Mouse (Mus musculus): ENCODE data around the gene Prune2.

Gene Prune2

DNA sequence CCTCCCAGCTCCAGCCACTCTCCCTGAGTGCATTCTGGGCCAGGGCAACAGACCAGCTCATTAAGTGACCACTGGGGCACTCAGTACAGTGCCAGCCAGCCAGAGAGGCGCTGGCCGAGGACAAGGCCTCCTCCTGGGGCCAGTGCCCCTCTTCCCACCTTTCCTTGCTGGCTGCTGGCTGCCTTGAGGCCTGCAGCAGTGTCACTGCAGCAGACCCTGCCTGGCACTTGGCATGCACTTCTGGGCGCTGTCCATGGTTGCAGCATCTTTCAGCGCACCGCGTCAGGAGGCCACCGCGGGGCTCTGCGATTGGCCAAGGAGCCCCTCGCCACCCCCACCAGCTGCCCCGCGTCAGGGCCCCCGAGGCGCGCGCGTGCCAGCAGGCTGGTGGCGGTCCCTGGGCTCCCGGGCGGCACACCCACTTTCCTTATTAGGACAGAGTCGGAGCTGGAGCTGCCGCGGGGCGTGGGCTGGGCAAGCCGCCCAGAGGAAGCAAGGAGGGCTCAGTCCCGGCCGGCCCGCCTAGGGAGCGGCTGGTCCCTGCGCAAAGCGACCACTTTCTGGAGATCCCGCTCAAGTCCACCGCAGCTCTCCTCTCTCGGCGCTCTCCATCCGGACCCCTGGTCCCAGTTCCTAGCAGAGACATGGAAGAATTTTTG lies at the start of gene Prune2:
Prune2 (plus strand) TSS at position 506 of the 659 bp plus-strand sequence.
- DNase-seq (ENCODE audit: low spot score) = peak; percentile 53

DNA sequence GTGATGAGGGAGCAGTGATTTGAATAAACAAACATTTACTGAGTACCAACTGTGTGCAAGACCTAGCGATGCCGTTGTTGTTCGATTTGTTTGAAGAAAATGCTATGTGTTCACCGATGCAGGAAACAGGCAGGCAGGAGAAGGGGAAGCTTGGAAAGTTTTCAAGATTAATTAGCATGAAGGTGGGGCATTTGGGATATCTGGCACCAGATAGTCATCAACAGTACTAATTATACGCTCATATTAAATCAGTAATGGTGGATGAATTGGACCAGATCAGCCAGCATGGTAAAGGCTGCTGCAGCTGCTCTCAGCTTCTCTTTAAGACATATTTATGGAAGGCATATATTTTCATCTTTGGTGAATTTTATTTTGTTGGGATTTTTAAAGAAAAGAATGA lies 44.4 kb upstream of the Prune2 start:
- no peak for DNase-seq (ENCODE audit: low spot score)

DNA sequence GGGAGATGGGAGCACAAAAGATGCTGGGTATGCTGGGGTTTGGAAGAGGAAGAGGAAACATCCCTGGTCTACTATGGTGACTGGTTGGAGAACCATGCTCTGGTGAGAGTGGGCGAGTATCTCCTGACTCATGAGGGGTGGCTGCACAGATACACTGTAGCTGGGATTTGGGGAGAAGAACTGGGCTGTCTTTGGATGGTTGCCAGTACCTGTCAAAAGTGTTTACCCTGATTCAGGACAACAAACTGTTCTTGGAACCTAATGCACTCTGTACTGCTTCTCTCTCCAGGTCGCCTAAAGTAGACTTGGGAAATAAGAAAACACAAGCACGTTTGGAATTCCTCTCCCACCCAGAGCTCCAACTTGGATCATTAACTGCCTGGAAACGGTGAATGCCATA lies 31.4 kb upstream of the Prune2 start:
- no peak for DNase-seq (ENCODE audit: low spot score)

DNA sequence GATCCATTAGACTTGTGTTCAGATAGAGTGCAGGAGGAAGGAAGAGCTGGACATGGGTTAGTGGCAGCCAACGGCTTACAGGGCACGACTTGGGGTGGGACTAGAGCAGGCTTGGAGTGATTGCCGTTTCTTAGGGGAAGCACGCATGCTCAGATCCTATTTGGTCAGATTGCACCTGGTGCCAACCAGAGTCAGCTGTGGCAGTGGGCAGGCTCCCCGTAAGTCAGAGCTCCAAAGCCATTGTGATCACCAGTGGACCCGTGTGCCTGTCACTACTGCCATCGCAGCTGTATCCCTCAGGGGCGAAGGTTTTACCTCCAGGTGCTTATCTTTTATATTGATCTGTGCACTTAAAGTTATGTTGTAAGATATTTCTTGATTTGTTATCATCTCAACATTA lies 21.3 kb upstream of the Prune2 start:
- DNase-seq (ENCODE audit: low spot score) = no peak

DNA sequence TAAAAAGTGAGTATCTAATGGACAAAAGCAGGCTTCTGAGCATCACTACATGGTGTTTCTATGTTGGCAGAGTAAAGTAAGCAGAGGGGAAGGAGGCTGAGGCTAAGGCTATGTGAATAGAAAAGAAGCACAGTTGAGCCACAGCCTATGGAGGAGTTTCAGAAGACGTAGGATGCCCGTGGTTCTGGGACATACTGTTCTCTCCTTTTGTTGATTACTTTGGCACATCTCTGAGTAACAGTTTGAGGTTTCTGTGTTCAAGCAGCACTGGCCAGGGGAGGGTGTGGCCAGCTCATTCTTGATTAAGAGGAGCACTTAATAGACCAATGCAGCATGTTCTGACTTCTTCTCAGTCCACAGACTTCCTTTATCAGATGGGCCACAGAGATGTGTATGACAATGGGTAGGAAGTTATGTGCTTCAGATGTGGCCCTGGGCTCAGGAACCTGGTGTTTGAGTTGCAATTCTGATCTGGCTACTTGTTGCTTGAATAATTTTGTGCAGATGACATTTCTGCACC lies 7.1 kb upstream of the Prune2 start:
- DNase-seq (ENCODE audit: low spot score) = no peak

DNA sequence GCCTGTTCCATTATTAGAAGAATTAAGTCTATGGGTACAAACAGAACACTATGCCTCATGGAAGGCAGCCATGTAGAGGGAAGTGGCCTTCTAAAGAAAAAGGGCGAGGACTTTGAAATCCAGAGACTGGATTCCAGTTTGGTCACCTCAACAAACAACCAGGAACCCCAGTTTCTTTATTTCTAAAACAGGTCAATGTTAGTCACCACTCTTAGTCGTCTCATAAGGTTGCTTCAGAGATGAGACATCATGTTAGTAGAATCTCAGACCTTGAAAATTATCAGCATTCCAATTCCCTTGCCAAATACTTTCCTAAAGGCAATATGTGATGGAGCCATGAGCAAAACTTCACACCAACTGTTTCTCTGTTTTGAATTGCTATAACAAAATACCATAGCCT lies 6.6 kb upstream of the Prune2 start:
- no peak for DNase-seq (ENCODE audit: low spot score)

DNA sequence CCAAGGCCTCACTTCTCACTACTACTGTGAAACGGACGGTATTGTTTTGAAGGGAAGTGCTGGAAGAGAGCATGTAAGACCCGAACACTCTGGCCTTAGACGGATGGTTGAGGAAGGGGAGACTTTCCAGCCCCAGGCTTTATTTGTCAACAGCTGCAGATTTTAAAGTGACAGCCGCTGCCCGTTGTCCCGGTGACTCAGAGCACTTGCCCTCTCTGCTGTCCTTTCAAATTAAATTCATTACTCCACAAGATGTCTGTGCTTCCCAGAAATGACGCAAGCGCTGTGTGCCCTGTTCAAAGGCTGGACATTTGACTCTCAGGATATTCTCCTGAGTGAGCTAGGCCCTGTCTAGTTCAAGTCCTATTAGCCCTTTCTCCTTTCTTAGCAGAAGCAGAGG lies 5.9 kb upstream of the Prune2 start:
- no peak for DNase-seq (ENCODE audit: low spot score)

DNA sequence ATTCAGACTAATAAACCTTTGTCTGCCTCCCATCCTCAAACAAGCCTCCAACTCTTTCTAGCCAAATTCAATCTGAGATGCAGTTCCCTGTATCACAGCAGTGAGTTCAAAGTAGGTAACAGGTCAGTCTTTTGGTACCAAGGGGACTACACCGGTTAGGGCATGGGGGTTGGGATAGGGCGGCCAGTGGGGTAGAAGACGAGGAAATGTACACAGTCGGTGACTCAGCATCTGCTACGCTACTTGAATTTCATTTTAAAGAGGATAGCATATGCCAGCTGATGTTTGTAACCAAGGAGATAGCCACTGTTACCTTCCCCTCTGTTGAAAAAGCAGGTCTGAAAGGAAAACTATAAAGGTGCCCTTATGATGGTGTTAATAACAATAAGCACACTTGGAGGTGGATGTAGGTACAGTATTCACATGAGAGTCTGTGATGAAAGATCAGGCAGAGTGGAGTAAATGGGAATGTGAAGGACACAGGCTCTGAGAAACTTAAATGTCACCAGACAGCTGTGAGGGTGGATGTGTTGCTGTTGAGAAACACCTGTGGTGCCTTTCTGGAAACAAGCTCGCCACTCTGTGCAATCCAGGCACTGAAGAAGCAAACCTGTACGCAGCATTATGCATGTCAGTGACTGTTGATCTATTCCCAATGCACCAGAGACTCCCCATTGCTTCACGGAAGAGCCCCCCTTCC lies 5.1 kb upstream of the Prune2 start:
- DNase-seq (ENCODE audit: low spot score) = no peak

DNA sequence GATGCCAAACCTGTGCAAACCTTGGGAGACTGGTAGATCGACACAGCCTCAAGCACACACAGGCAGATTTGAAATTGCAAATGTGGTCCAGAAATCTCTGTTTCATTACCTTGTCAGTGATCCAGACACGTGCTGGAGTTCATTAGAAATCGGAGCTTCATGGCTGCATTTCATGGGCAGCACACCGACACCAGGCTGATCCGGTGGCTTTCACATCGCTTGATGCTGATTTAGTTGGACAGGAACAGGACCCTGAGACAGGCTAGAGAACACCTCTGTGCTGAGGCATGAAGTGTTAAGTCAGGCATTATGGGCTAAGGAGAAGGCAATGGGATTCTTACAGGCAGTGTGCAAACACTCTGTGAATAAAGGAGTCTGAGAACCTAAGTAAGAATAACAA lies 1.2 kb upstream of the Prune2 start:
- DNase-seq (ENCODE audit: low spot score) = no peak

DNA sequence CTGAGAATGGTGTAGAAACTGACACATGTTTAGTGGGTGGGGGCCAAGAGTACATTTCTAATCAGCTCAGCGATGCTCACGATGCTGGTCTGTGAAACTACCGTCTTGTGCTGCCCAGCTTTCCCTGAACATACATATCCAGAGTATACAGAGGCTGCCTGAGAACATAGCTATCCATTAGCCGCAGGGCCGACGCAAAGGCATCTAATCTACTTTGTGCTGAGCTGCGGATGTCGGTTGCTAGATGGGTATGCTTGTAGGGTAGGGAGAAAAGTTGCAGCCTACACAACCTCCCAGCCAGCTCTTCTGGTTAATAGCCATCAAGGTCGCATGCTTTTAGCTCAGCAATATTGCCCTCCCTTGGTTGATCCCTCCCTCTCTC lies 696 bp upstream of the Prune2 start:
- no peak for DNase-seq (ENCODE audit: low spot score)

DNA sequence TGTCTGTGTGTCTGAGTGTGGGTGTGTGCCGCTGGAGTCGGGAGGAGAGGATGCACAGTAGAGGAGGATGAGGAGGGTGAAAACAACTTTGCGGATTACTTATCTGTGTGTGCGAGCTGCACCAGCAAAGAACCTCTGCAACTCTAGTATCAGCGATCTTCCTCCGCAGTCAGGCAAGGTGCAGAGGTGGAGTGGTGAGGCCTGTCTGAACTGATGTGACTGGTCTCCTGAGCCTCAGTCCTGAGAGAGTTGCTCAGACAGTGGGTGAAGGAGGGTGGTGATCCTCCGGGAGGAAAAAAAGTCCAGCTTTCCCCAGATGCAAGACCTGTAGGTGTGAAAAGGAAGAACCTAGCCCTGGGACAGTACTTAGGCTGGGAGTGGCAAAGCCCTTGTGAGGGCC lies 401 bp downstream of the Prune2 start:
- DNase-seq (ENCODE audit: low spot score) = no peak

DNA sequence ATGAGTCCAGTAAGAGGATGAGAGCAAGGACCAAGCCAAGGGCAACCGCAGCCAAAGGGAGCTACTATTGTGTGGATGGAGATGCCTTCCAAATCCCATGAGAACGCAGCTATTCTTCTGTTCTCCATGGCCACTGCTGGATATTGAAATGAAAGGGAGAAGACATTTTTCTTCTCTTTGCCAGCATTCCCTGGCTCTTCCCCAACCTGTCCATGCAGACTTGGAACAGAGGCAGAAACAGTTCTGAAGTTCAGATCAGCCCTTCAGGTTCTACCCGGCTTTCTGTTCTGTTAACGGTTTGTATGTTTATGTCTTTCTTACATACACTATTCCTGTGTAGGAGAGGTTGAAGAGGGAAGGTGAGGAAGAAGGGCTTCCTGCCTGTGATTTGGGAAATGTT lies 3.1 kb downstream of the Prune2 start:
- no peak for DNase-seq (ENCODE audit: low spot score)

DNA sequence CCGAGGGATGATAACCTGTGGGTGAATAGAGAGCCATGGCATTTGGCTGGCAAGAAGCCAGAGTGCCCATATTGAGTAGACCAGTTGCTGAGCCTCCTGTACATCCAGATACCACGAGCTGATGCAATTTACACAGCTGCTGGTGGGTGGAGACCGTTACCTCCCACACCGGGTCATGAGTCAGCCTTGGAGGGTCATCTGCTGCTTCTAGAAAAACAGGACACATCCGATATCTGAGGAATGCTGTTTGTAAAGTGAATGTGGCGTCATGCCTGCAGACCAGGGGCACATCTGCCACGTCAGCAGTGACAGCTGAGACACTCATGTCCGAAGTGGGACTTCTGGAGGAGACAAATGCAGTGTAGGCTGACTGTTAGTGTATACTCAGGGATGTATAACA lies 3.6 kb downstream of the Prune2 start:
- DNase-seq (ENCODE audit: low spot score) = peak; percentile 13

DNA sequence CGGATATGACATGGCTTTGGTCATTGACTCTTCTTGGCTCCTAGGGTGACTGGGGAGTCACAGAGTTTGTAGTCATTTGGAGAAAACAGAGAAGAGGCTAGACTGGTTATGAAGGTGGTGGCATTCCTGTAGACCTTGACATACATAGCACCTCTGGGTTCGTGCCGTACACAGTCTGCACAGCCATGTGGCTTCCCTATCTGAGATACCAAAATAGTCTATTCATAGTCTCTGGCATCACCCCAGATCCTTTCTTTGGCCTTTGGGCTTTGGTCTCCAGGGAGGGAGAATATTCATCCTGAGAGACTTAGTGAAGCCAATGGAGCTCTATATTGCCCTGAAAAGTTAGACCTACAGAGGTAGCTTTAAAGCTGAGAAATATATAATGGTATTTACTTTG lies 5.1 kb downstream of the Prune2 start:
- DNase-seq (ENCODE audit: low spot score) = no peak

DNA sequence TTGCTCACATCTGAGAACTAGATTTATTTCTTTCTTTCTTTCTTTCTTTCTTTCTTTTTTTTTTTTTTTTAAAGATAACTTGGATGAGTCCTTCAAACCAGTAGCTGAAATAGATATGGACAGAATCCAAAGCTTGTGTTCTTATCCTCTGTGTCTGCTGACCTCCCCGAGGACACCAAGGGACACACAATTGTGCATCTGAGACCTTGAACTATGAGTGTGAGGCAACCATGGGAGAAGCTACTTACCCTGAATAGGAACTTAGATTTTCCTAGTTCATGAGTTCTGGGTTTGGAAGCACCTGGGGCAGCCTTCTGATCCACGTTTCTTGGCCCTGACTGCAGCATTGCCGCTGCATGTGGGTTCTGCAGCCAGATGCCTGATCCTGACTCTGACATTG lies 7.3 kb downstream of the Prune2 start:
- no peak for DNase-seq (ENCODE audit: low spot score)

DNA sequence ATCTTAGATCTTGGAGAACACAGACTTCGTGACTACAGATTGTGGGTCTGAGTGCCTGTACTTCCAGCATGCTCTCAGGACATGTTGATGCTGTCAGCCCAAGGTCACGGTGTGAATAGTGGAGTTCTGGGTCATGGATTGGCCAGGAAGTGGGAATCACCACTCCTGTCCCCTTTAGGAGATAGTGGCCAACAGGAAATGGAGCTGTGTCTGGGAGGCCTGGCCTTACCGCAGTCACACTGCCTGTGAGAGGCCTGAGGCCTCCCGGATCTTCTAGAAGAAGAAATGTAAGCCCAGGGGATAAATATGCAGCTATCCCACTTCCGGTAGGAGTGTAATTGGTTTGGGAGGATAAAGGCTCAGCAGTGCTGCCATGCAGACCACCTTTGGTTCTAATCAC lies 12.8 kb downstream of the Prune2 start:
- DNase-seq (ENCODE audit: low spot score) = no peak

DNA sequence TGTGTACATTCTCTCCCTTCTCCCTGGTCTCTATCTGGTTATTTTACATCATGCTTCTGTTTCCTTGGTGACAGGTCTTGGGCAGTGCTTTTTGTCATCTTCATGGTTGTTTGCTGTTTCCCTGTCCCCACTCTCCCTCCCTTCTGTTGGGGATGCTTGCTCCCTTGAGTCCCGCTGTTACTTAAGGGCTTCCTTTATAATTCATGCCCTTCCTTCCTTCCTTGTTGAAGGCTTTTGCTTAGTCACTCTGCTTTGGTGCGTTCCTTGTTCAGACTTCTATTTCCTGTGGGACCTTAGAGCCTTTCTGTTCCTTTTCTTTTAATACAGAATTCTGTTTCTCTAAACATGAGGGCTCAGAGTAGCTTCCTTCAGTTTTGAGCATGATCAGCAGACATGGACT lies 14.7 kb downstream of the Prune2 start:
- DNase-seq (ENCODE audit: low spot score) = no peak

DNA sequence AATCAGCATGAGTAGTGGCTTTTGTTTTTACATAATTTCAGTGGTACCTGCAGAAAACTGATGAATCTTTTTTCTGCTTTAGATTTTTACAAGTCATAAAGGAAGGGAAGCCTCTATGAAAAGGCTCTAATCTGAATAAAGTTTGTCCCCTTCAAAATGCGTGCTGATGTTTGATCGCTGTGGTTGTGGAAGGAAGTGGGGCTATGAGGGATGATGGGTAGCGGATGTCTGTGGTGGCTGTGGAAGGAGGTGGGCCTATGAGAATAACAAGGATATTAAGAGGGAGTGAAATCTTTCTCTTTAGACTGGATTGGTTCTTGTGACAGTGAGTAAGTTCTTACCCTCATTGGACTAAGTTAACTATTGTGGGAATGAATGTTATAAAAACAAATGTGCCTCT lies 23.0 kb downstream of the Prune2 start:
- no peak for DNase-seq (ENCODE audit: low spot score)

DNA sequence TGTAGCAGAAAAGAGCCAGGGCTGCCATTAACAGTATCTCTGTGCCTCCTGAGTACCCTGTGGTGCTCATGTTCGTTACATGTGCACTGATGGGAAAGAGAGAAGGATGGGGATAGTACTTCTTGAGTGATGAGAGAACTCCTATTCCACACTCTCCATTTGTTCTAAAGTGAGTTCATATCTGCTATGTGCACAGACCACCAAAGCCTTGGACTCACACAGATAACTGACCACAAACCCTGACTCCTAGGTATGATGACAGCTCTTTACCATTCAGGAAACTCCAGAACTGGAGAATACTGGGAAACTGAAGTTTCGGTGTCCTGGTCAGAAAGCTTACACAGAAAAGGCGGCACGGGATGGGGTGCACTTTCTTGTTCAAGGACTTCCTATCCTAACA lies 25.8 kb downstream of the Prune2 start:
- no peak for DNase-seq (ENCODE audit: low spot score)

DNA sequence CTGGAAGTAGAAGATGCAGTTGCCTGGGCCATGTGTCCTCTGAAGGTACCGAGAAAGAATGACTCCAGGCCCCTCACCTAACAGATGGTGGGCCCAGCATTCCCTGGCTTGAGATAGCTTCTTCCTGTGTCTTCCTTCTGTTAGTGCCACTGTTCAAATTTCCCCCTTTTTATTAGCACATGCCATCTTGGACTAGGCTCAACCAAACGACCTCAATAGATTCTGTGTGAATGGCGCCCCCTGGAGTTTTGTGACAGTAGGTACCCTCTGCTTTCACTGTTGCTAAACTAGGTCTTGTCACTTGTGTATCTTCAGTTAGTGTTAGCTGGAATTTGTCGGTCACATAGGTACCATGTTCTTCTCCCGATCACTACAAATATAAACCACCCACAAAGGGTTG lies 29.0 kb downstream of the Prune2 start:
- peak; percentile 23 for DNase-seq (ENCODE audit: low spot score)

DNA sequence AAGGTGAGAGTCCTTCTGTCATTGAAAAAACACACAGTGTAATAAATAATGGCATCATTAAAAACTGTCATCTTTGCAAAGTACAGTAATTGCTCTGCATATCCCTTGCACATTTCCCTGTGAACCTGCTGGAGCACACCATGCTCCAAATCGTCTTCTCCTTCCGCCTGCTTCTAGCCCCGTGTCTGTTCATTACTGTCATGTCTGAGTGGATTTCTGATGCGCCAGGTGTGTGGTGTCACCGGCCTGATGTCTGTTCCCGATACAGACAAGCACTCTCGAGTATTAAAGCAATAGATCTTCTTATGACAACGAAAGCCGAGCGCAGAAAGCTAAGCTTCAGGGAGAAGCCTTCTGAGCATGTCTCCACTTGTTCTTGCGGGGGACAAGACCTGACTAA lies 32.1 kb downstream of the Prune2 start:
- no peak for DNase-seq (ENCODE audit: low spot score)

DNA sequence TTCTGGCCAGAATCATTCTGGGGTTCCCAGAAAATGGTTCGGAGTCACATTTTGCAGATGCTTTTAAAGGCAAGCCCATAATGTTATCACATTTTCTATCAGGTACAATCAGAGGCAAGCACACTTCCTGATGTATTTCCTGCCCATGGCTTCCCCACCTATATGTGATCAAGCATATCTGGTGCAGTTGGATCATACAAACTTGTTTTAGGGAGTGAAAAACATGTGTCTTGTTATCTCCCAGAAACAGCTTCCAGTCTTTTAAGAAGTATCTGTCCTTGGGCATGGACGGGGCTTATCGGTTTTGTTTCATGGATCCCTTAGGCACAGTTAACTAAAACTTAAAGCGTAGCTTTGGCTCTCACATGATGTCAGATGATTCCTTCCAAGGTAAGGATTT lies 36.2 kb downstream of the Prune2 start:
- no peak for DNase-seq (ENCODE audit: low spot score)

DNA sequence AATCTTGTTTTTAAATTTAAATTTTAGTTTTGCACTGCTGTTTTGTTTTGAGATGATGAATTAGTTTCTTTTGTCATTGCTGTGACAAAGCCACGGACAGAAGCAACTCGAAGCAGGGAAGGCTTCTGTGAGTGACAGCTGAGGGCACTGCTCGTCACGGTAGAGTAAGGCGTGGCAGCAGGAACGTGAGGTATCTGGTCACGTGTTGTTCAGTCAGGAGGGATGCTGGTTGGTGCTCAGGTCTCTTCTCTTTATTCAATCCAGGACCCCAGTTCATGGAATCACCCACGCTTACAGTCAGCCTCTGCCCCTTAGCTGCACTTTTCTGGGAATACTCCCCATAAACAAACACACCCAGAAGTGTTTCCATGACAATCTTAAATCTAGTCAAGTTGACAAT lies 38.3 kb downstream of the Prune2 start:
- no peak for DNase-seq (ENCODE audit: low spot score)

DNA sequence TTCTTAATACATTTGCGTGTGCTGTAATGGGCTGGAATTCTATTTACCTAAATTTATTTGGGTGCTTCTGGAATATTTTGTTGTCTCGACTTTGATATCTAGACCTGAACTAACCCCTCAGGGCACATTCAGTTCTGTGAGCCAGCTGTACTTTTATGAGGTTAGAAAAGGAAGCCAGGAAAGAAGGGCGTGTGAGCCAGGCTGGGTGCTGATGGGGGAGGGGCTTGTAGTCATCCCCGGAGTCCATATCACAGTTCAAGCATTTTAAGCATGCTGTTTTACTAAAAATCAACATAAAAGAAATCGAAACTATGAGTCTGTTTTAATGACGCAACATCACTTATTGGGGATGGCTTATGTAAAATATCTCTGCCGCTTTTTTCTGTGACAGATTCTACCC lies 42.0 kb downstream of the Prune2 start:
- peak; percentile 30 for DNase-seq (ENCODE audit: low spot score)
